Mouse (Mus musculus): ENCODE data around the gene Nob1.

GRCm38 (mm10) chr8:107455268-107455667, 30.4 kb upstream of the Nob1 start:
- no peak for TF ChIP-seq EP300 (IDR thresholded peaks at IDR 0.05; ENCODE audit: low read depth)
- peak; percentile 95 for TF ChIP-seq CTCF (IDR thresholded peaks at IDR 0.05; ENCODE audit: low read depth)
